11 mouse cellular contexts compared by ENCODE assay signal in genomic region chr12:98620922-98621321, GRCm38 (mm10). TPM values are rescaled to one million over a fixed set of nuclear protein-coding genes. Genes with fewer than 3 reads are reported as not detected.
A peak's percentile ranks its signal among the peaks of the same experiment; 100 is the strongest.
DNase-seq lines count a peak whose midpoint lies in the region; ATAC-seq and TF ChIP-seq lines count a peak whose summit lies in the region.
"Not testable (repeated sequence)": the region's sequence is repeated elsewhere in the genome, so short reads cannot be mapped to it uniquely, and the experiment has no call there.
"Had no signal": no experiment of that assay in that cellular context is flagged by ENCODE, and none has a peak within 500 bp of the region (broad histone marks: within the 10 kb centered on the region; RNA-seq: fewer than 3 reads in every experiment).

No protein-coding gene starts in this region.

- not testable (repeated sequence) for H3K9ac ChIP-seq in forebrain, postnatal 0 days; hindbrain, postnatal 0 days (replicated peaks; ENCODE audit: low read length); lung, embryonic 14.5 days; neural tube, embryonic 11.5 days (ENCODE audit: low read length)

- not testable (repeated sequence) for H3K27me3 ChIP-seq in E14TG2a.4 (ENCODE audit: insufficient read depth, low read length); forebrain, postnatal 0 days (ENCODE audit: insufficient read depth, low read length); hindbrain, postnatal 0 days (ENCODE audit: insufficient read depth, low read length); lung, embryonic 14.5 days (ENCODE audit: insufficient read depth, low read length); neural tube, embryonic 11.5 days (ENCODE audit: control insufficient read depth, insufficient read depth, low read length)

- WGBS in forebrain, postnatal 0 days: 33% methylated on average over 6 of the region's 6 CpGs
- WGBS in hindbrain, postnatal 0 days: 20% methylated on average over 6 of the region's 6 CpGs
- 28% methylated on average over 6 of the region's 6 CpGs for WGBS in lung, embryonic 14.5 days
- 50% methylated on average over 6 of the region's 6 CpGs for WGBS in neural tube, embryonic 11.5 days

- H3K36me3 ChIP-seq in E14TG2a.4 (ENCODE audit: insufficient read depth, low read length); forebrain, postnatal 0 days (ENCODE audit: insufficient read depth); hindbrain, postnatal 0 days (ENCODE audit: insufficient read depth, low read length); lung, embryonic 14.5 days (ENCODE audit: insufficient read depth); neural tube, embryonic 11.5 days (ENCODE audit: control insufficient read depth, insufficient read depth, low read length): not testable (repeated sequence)

- H3K27ac ChIP-seq in forebrain, postnatal 0 days (ENCODE audit: low read depth, low read length); hindbrain, postnatal 0 days; lung, embryonic 14.5 days (ENCODE audit: low read depth); neural tube, embryonic 11.5 days (ENCODE audit: low read depth, low read length): not testable (repeated sequence)

- TF ChIP-seq CTCF in E14TG2a.4 (conservative IDR thresholded peaks at IDR 0.05; ENCODE audit: low read length): peak; percentile 18
- peak; percentile 76 for TF ChIP-seq CTCF in forebrain, postnatal 0 days (IDR thresholded peaks at IDR 0.05; ENCODE audit: low read depth)
- peak; percentile 68 for TF ChIP-seq CTCF in hindbrain, postnatal 0 days (IDR thresholded peaks at IDR 0.05; ENCODE audit: low read depth)
- peak; percentile 31 for TF ChIP-seq CTCF in lung, embryonic 14.5 days (IDR thresholded peaks at IDR 0.05; ENCODE audit: low read depth)

- peak; percentile 79; the same call in 1 of the 2 replicates for ATAC-seq in forebrain, postnatal 0 days
- ATAC-seq in hindbrain, postnatal 0 days: peak; percentile 61; the same call in 1 of the 2 replicates
- ATAC-seq in lung, embryonic 14.5 days (ENCODE audit: insufficient read depth); neural tube, embryonic 11.5 days (ENCODE audit: insufficient read depth, low FRiP score, low TSS enrichment): not testable (repeated sequence)

- not testable (repeated sequence) for H3K4me3 ChIP-seq in E14TG2a.4 (replicated peaks; ENCODE audit: low read length); forebrain, postnatal 0 days (ENCODE audit: low read depth, low read length); hindbrain, postnatal 0 days (ENCODE audit: low read length); lung, embryonic 14.5 days (ENCODE audit: low read depth, low read length); neural tube, embryonic 11.5 days (ENCODE audit: low read depth, low read length)

- not testable (repeated sequence) for H3K4me1 ChIP-seq in E14TG2a.4 (replicated peaks; ENCODE audit: low read depth, low read length); forebrain, postnatal 0 days (ENCODE audit: insufficient read depth); hindbrain, postnatal 0 days (ENCODE audit: insufficient read depth, low read length); lung, embryonic 14.5 days (ENCODE audit: insufficient read depth); neural tube, embryonic 11.5 days (ENCODE audit: control insufficient read depth, insufficient read depth, low read length)

- DNase-seq in cerebellum, adult 8-10 months: peak; percentile 17
- peak; percentile 42 for DNase-seq in embryo, embryonic 11 days
- peak; percentile 70 for DNase-seq in forebrain, postnatal 0 days
- peak; percentile 72 for DNase-seq in hindbrain, postnatal 0 days (ENCODE audit: low spot score)
- DNase-seq in lung, embryonic 14.5 days: peak; percentile 9
- peak; percentile 26 for DNase-seq in neural tube, embryonic 11.5 days (ENCODE audit: low spot score)

- H3K4me2 ChIP-seq in forebrain, postnatal 0 days (ENCODE audit: low read depth); hindbrain, postnatal 0 days (ENCODE audit: low read depth, low read length); lung, embryonic 14.5 days; neural tube, embryonic 11.5 days (ENCODE audit: low read depth): not testable (repeated sequence)

- not testable (repeated sequence) for H3K9me3 ChIP-seq in E14TG2a.4 (ENCODE audit: low read length); forebrain, postnatal 0 days (ENCODE audit: low read length); hindbrain, postnatal 0 days (ENCODE audit: low read length); lung, embryonic 14.5 days (ENCODE audit: low read depth, low read length); neural tube, embryonic 11.5 days (ENCODE audit: control insufficient read depth, low read length)

RNA-seq across cellular contexts. Expression of gene Spata7, which starts 7.0 kb away (rescaled TPM):
- total RNA-seq in forebrain, postnatal 0 days (2014; rRNA removed): 35.4 and 35.5 TPM in 2 replicates
- polyA plus RNA-seq in forebrain, postnatal 0 days (2015; fragmentation: Nextera tagmentation; extraction: Ambion mirVana): 23.2 and 32.2 TPM in 2 replicates
- 28.7 and 34.0 TPM in 2 replicates for total RNA-seq in hindbrain, postnatal 0 days (2014; rRNA removed)
- 35.0 and 37.7 TPM in 2 replicates for polyA plus RNA-seq in hindbrain, postnatal 0 days (2015; fragmentation: Nextera tagmentation; extraction: Ambion mirVana)
- polyA plus RNA-seq in lung, embryonic 14.5 days (2014; fragmentation: Nextera tagmentation; extraction: Ambion mirVana): 16.7 and 18.5 TPM in 2 replicates
- polyA plus RNA-seq in neural tube, embryonic 11.5 days (2014; fragmentation: Nextera tagmentation; extraction: Ambion mirVana): 19.5 and 24.1 TPM in 2 replicates

RNA-seq across cellular contexts. Expression of gene Kcnk10, which starts 42.8 kb away (rescaled TPM):
- 59.7 and 60.9 TPM in 2 replicates for total RNA-seq in forebrain, postnatal 0 days (2014; rRNA removed)
- 30.2 and 40.9 TPM in 2 replicates for polyA plus RNA-seq in forebrain, postnatal 0 days (2015; fragmentation: Nextera tagmentation; extraction: Ambion mirVana)
- 28.1 and 39.9 TPM in 2 replicates for total RNA-seq in hindbrain, postnatal 0 days (2014; rRNA removed)
- 31.5 and 32.2 TPM in 2 replicates for polyA plus RNA-seq in hindbrain, postnatal 0 days (2015; fragmentation: Nextera tagmentation; extraction: Ambion mirVana)
- polyA plus RNA-seq in lung, embryonic 14.5 days (2014; fragmentation: Nextera tagmentation; extraction: Ambion mirVana): 0.03 TPM in 1 of 2 replicates, not detected in the other
- polyA plus RNA-seq in neural tube, embryonic 11.5 days (2014; fragmentation: Nextera tagmentation; extraction: Ambion mirVana): 21.3 and 22.8 TPM in 2 replicates
- total RNA-seq: hematopoietic stem cell, adult 5-6 weeks; MEL had no signal
- polyA plus RNA-seq: erythroblast, embryonic 14.5 days; macrophage had no signal

Comparison
In these comparisons a context has a peak if more than half of its experiments do, and no peak if none do; other contexts are left out.
1. CTCF ChIP-seq: peak in every context shown above with its lines; median percentile 76 in forebrain, postnatal 0 days; 68 in hindbrain, postnatal 0 days; 31 in lung, embryonic 14.5 days; 18 in E14TG2a.4.
2. DNase-seq: peak in every context shown above with its lines; median percentile 72 in hindbrain, postnatal 0 days; 70 in forebrain, postnatal 0 days; 42 in embryo, embryonic 11 days; 26 in neural tube, embryonic 11.5 days; 17 in cerebellum, adult 8-10 months; 9 in lung, embryonic 14.5 days.
3. RNA of gene Kcnk10, which starts 42.8 kb away (polyA plus RNA-seq): 30.2 to 40.9 TPM in forebrain, postnatal 0 days, 31.5 to 32.2 TPM in hindbrain, postnatal 0 days and 21.3 to 22.8 TPM in neural tube, embryonic 11.5 days; 0.03 TPM in lung, embryonic 14.5 days; every median in the first group is over 10 times any median in the second.